ENCODE assay signal across 17 mouse cellular contexts in genomic region chr19:3673149-3673548, GRCm38 (mm10). TPM values are rescaled to one million over a fixed set of nuclear protein-coding genes. Genes with fewer than 3 reads are reported as not detected.
A peak's percentile ranks its signal among the peaks of the same experiment; 100 is the strongest.
DNase-seq lines count a peak whose midpoint lies in the region; ATAC-seq and TF ChIP-seq lines count a peak whose summit lies in the region.
"Had no signal": no experiment of that assay in that cellular context is flagged by ENCODE, and none has a peak within 500 bp of the region (broad histone marks: within the 10 kb centered on the region; RNA-seq: fewer than 3 reads in every experiment).

No protein-coding gene starts in this region.

- no peaks in the 10 kb centered on the region; the same call in 1 of the 2 replicates for H3K36me3 ChIP-seq in intestine, postnatal 0 days (ENCODE audit: control insufficient read depth, insufficient read depth)
- H3K36me3 ChIP-seq in intestine, embryonic 16.5 days (ENCODE audit: control insufficient read depth, insufficient read depth, low read length), result peaks cover 10% of the 10 kb centered on the region
- no peaks in the 10 kb centered on the region for H3K36me3 ChIP-seq in midbrain, postnatal 0 days (ENCODE audit: insufficient read depth, low read length)
- no peaks in the 10 kb centered on the region for H3K36me3 ChIP-seq in midbrain, embryonic 14.5 days (ENCODE audit: control insufficient read depth, insufficient read depth, low read length)

- H3K4me2 ChIP-seq in intestine, postnatal 0 days (replicated peaks; ENCODE audit: low read depth), result no peak overlapping the region
- H3K4me2 ChIP-seq in intestine, embryonic 16.5 days (ENCODE audit: low read depth, low read length), result no peak overlapping the region
- H3K4me2 ChIP-seq in midbrain, postnatal 0 days (ENCODE audit: low read depth, low read length, poor library complexity, severe bottlenecking), result no peak overlapping the region
- H3K4me2 ChIP-seq in midbrain, embryonic 14.5 days (ENCODE audit: low read length), result no peak overlapping the region
- H3K4me2 ChIP-seq: midbrain, embryonic 13.5 days; neural tube, embryonic 12.5 days; stomach, embryonic 15.5 days had no signal

- H3K9me3 ChIP-seq in intestine, postnatal 0 days (ENCODE audit: control insufficient read depth), result 0 out of 2 replicates have a peak, but pooled peaks cover 3% of the 10 kb centered on the region
- no peaks in the 10 kb centered on the region for H3K9me3 ChIP-seq in intestine, embryonic 16.5 days (ENCODE audit: control insufficient read depth, low read length)
- no peaks in the 10 kb centered on the region for H3K9me3 ChIP-seq in midbrain, postnatal 0 days (ENCODE audit: low read length)
- no peaks in the 10 kb centered on the region for H3K9me3 ChIP-seq in midbrain, embryonic 14.5 days (ENCODE audit: control insufficient read depth, low read length)
- H3K9me3 ChIP-seq: midbrain, embryonic 13.5 days; neural tube, embryonic 12.5 days; stomach, embryonic 15.5 days had no signal

- H3K4me3 ChIP-seq in intestine, postnatal 0 days (ENCODE audit: low read depth, low read length), result no peak overlapping the region
- H3K4me3 ChIP-seq in intestine, embryonic 16.5 days (ENCODE audit: low read length), result no peak overlapping the region
- H3K4me3 ChIP-seq in midbrain, postnatal 0 days (ENCODE audit: low read depth, low read length), result no peak overlapping the region
- H3K4me3 ChIP-seq in midbrain, embryonic 14.5 days (replicated peaks; ENCODE audit: low read depth, low read length), result no peak overlapping the region
- H3K4me3 ChIP-seq: midbrain, embryonic 13.5 days; neural tube, embryonic 12.5 days; stomach, embryonic 15.5 days had no signal

- DNase-seq in midbrain, postnatal 0 days (ENCODE audit: low spot score), result no peak
- DNase-seq in midbrain, embryonic 14.5 days, result no peak
- peak; percentile 4 for DNase-seq in c-Kit-negative CD71-positive TER-119-positive erythroid progenitor cells, embryonic 14.5 days (ENCODE audit: low read depth, low spot score)
- no peak for DNase-seq in cerebellum, postnatal 10 days
- DNase-seq in natural killer cell, adult 2 months (ENCODE audit: low spot score in 2 of 2), result no peak
- DNase-seq: adrenal gland, adult 2 months; cerebellum, adult 11 months; gastrocnemius, postnatal 25 days; kidney, adult 18-20 months; right cerebral cortex, postnatal 4 days; thymus, postnatal 4 days had no signal

- H3K4me1 ChIP-seq in intestine, postnatal 0 days (replicated peaks; ENCODE audit: control insufficient read depth, insufficient read depth, low read length), result no peaks in the 10 kb centered on the region; the same call in 1 of the 2 replicates
- H3K4me1 ChIP-seq in intestine, embryonic 16.5 days (ENCODE audit: control insufficient read depth, insufficient read depth, low read length), result peaks cover 30% of the 10 kb centered on the region
- H3K4me1 ChIP-seq in midbrain, postnatal 0 days (ENCODE audit: insufficient read depth, low read length), result no peaks in the 10 kb centered on the region
- no peaks in the 10 kb centered on the region for H3K4me1 ChIP-seq in midbrain, embryonic 14.5 days (ENCODE audit: control insufficient read depth, insufficient read depth, low read length)

- H3K9ac ChIP-seq in intestine, postnatal 0 days (ENCODE audit: low read depth, low read length), result no peak overlapping the region
- no peak overlapping the region for H3K9ac ChIP-seq in intestine, embryonic 16.5 days (ENCODE audit: low read depth, low read length)
- H3K9ac ChIP-seq in midbrain, postnatal 0 days (replicated peaks; ENCODE audit: low read length, poor library complexity, severe bottlenecking), result no peak overlapping the region
- H3K9ac ChIP-seq in midbrain, embryonic 14.5 days (replicated peaks; ENCODE audit: low read length), result no peak overlapping the region
- H3K9ac ChIP-seq: midbrain, embryonic 13.5 days; neural tube, embryonic 12.5 days; stomach, embryonic 15.5 days had no signal

- WGBS in intestine, postnatal 0 days, result 84% methylated on average over 2 of the region's 2 CpGs
- WGBS in intestine, embryonic 16.5 days, result 91% methylated on average over 2 of the region's 2 CpGs
- WGBS in midbrain, postnatal 0 days, result 97% methylated on average over 2 of the region's 2 CpGs
- WGBS in midbrain, embryonic 14.5 days, result 98% methylated on average over 2 of the region's 2 CpGs

- ATAC-seq in intestine, postnatal 0 days, result no peak
- ATAC-seq in intestine, embryonic 16.5 days, result no peak
- no peak for ATAC-seq in midbrain, postnatal 0 days (ENCODE audit: low FRiP score)
- ATAC-seq in midbrain, embryonic 14.5 days (ENCODE audit: low FRiP score, low TSS enrichment), result no peak
- ATAC-seq: forebrain, embryonic 16.5 days; midbrain, embryonic 13.5 days had no signal

- no peaks in the 10 kb centered on the region for H3K27me3 ChIP-seq in intestine, postnatal 0 days (replicated peaks; ENCODE audit: control insufficient read depth, insufficient read depth, low read length)
- H3K27me3 ChIP-seq in intestine, embryonic 16.5 days (replicated peaks; ENCODE audit: control insufficient read depth, insufficient read depth, low read length), result no peaks in the 10 kb centered on the region
- H3K27me3 ChIP-seq in midbrain, postnatal 0 days (ENCODE audit: insufficient read depth, low read length), result no peaks in the 10 kb centered on the region
- no peaks in the 10 kb centered on the region for H3K27me3 ChIP-seq in midbrain, embryonic 14.5 days (ENCODE audit: control insufficient read depth, insufficient read depth, low read length)
- H3K27me3 ChIP-seq: midbrain, embryonic 13.5 days; neural tube, embryonic 12.5 days; stomach, embryonic 15.5 days had no signal

- TF ChIP-seq CTCF in intestine, postnatal 0 days (IDR thresholded peaks at IDR 0.05; ENCODE audit: low read depth), result peak; percentile 59
- peak; percentile 42 for TF ChIP-seq CTCF in midbrain, postnatal 0 days (IDR thresholded peaks at IDR 0.05)

- no peak overlapping the region for H3K27ac ChIP-seq in intestine, postnatal 0 days (ENCODE audit: low read depth, low read length)
- H3K27ac ChIP-seq in intestine, embryonic 16.5 days (ENCODE audit: low read length), result no peak overlapping the region
- H3K27ac ChIP-seq in midbrain, postnatal 0 days (ENCODE audit: low read depth, low read length), result no peak overlapping the region
- no peak overlapping the region for H3K27ac ChIP-seq in midbrain, embryonic 14.5 days (replicated peaks; ENCODE audit: low read depth, low read length)
- H3K27ac ChIP-seq: midbrain, embryonic 13.5 days; neural tube, embryonic 12.5 days had no signal

RNA-seq across cellular contexts. Expression of gene Lrp5, which starts 13.2 kb away (rescaled TPM):
- 2.8 and 3.2 TPM in 2 replicates for polyA plus RNA-seq in intestine, postnatal 0 days (2015; fragmentation: Nextera tagmentation; extraction: Ambion mirVana)
- polyA plus RNA-seq in intestine, embryonic 16.5 days (2015; fragmentation: Nextera tagmentation; extraction: Ambion mirVana), result 4.2 and 4.4 TPM in 2 replicates
- 9.9 and 15.0 TPM in 2 replicates for total RNA-seq in midbrain, postnatal 0 days (2014; rRNA removed)
- polyA plus RNA-seq in midbrain, postnatal 0 days (2015; fragmentation: Nextera tagmentation; extraction: Ambion mirVana), result 0.58 and 0.74 TPM in 2 replicates
- 1.1 and 1.3 TPM in 2 replicates for polyA plus RNA-seq in midbrain, embryonic 14.5 days (2014; fragmentation: Nextera tagmentation; extraction: Ambion mirVana)

RNA-seq across cellular contexts. Expression of gene 1810055G02Rik, which starts 34.9 kb away (rescaled TPM):
- 215 and 238 TPM in 2 replicates for polyA plus RNA-seq in intestine, postnatal 0 days (2015; fragmentation: Nextera tagmentation; extraction: Ambion mirVana)
- 53.8 and 65.6 TPM in 2 replicates for polyA plus RNA-seq in intestine, embryonic 16.5 days (2015; fragmentation: Nextera tagmentation; extraction: Ambion mirVana)
- 31.8 and 33.3 TPM in 2 replicates for total RNA-seq in midbrain, postnatal 0 days (2014; rRNA removed)
- polyA plus RNA-seq in midbrain, postnatal 0 days (2015; fragmentation: Nextera tagmentation; extraction: Ambion mirVana), result 29.4 and 36.1 TPM in 2 replicates
- polyA plus RNA-seq in midbrain, embryonic 14.5 days (2014; fragmentation: Nextera tagmentation; extraction: Ambion mirVana), result 31.4 and 33.7 TPM in 2 replicates
